Mouse (Mus musculus) MEL (cell line): ENCODE measurements around the gene Pld1. TPM values are rescaled to one million over a fixed set of nuclear protein-coding genes. Genes with fewer than 3 reads are reported as not detected.

Experiments
- DNase-seq: peaks from one replicate; pipeline ENCODE4 v3.0.0; 2011; ENCODE audit warnings: low read depth, low spot score
- H3K27ac ChIP-seq: 2 replicates; pipeline ENCODE4 v1.5.1; 2012; ENCODE audit warnings: low read depth, mild to moderate bottlenecking, control low read depth, low read length, moderate library complexity; ENCODE audit not compliant: control insufficient read depth
- H3K27me3 ChIP-seq, 2 experiments: fragments of 150-350 bp in 1 of 2; sonication (generic) in 1 of 2; 2 replicates each; pipeline ENCODE4 v1.6.1; 2012; ENCODE audit warnings: low read length in 2 of 2, mild to moderate bottlenecking in 2 of 2, improper control_type of control experiment in 1 of 2, moderate library complexity in 1 of 2; ENCODE audit not compliant: insufficient read depth in 2 of 2, control insufficient read depth in 1 of 2
- H3K36me3 ChIP-seq, 2 experiments: 2 replicates each; pipeline ENCODE4 v1.6.1; 2012 to 2014; ENCODE audit warnings: low read length in 2 of 2, improper control_type of control experiment in 1 of 2, inconsistent platforms in 1 of 2, mild to moderate bottlenecking in 1 of 2; ENCODE audit not compliant: insufficient read depth in 2 of 2, control insufficient read depth in 1 of 2
- H3K4me1 ChIP-seq, 2 experiments: fragments of 150-350 bp in 1 of 2; sonication (generic) in 1 of 2; 2 replicates each; pipeline ENCODE4 v1.6.1; 2012; ENCODE audit warnings: low read length in 2 of 2, improper control_type of control experiment in 1 of 2, mild to moderate bottlenecking in 1 of 2; ENCODE audit not compliant: insufficient read depth in 2 of 2, control insufficient read depth in 1 of 2
- H3K4me3 ChIP-seq, 2 experiments: fragments of 150-350 bp in 1 of 2; sonication (generic) in 1 of 2; 2 replicates each; pipeline ENCODE4 v1.5.1; 2012; ENCODE audit warnings: low read depth in 2 of 2, low read length in 2 of 2, mild to moderate bottlenecking in 2 of 2, moderate library complexity in 2 of 2, control low read depth in 1 of 2, improper control_type of control experiment in 1 of 2; ENCODE audit not compliant: control insufficient read depth in 1 of 2, insufficient read depth in 1 of 2
- H3K79me2 ChIP-seq: 2 replicates; pipeline ENCODE4 v1.6.1; 2012; ENCODE audit warnings: mild to moderate bottlenecking, low read length, moderate library complexity; ENCODE audit not compliant: control insufficient read depth, poor library complexity, insufficient read depth
- H3K9ac ChIP-seq: 2 replicates; pipeline ENCODE4 v1.6.1; 2012; ENCODE audit warnings: low read depth, mild to moderate bottlenecking, control low read depth, low read length, moderate library complexity; ENCODE audit not compliant: control insufficient read depth, poor library complexity, severe bottlenecking
- H3K9me3 ChIP-seq: fragments of 150-350 bp; sonication (generic); replicated peaks from 2 replicates; pipeline ENCODE4 v1.6.1; 2012; ENCODE audit warnings: mild to moderate bottlenecking, low read length, improper control_type of control experiment, moderate library complexity; ENCODE audit not compliant: insufficient read depth
- CHD1 ChIP-seq: IDR thresholded peaks from 2 replicates; pipeline ENCODE4 v1.6.1; 2012; ENCODE audit warnings: low read depth, mild to moderate bottlenecking, inconsistent platforms, low read length, improper control_type of control experiment
- CHD2 ChIP-seq: IDR thresholded peaks from 2 replicates; pipeline ENCODE4 v1.6.1; 2011; ENCODE audit warnings: low read length, improper control_type of control experiment
- CTCF ChIP-seq, 3 experiments: IDR thresholded peaks in 2 of 3; conservative IDR thresholded peaks in 1 of 3; 2 replicates each; pipeline ENCODE4 v1.5.1; 2011 to 2012; ENCODE audit warnings: low read length in 3 of 3, low read depth in 2 of 3, mild to moderate bottlenecking in 2 of 3, improper control_type of control experiment in 1 of 3, inconsistent platforms in 1 of 3, mixed read lengths in 1 of 3, moderate library complexity in 1 of 3; ENCODE audit not compliant: control insufficient read depth in 1 of 3, insufficient read depth in 1 of 3, poor library complexity in 1 of 3, severe bottlenecking in 1 of 3
- JUND ChIP-seq: IDR thresholded peaks from 2 replicates; pipeline ENCODE4 v1.6.1; 2011; ENCODE audit warnings: low read depth, mild to moderate bottlenecking, improper control_type of control experiment, low read length
- KAT2A ChIP-seq: conservative IDR thresholded peaks from 2 replicates; pipeline ENCODE4 v1.6.1; 2012; ENCODE audit warnings: low read depth, low read length, improper control_type of control experiment, inconsistent platforms
- MAX ChIP-seq: IDR thresholded peaks from 2 replicates; pipeline ENCODE4 v1.6.1; 2011; ENCODE audit warnings: low read length, improper control_type of control experiment
- MEF2A ChIP-seq: IDR thresholded peaks from 2 replicates; pipeline ENCODE4 v1.6.1; 2014; ENCODE audit warnings: low read depth, mild to moderate bottlenecking, inconsistent platforms, low read length, improper control_type of control experiment; ENCODE audit not compliant: poor library complexity, insufficient replicate concordance, severe bottlenecking; ENCODE audit errors: extremely low read depth
- MXI1 ChIP-seq: IDR thresholded peaks from 2 replicates; pipeline ENCODE4 v1.6.1; 2011; ENCODE audit warnings: mild to moderate bottlenecking, low read depth, low read length, improper control_type of control experiment
- POLR2AphosphoS5 ChIP-seq: IDR thresholded peaks from 2 replicates; pipeline ENCODE4 v1.6.1; 2012; ENCODE audit warnings: low read depth, borderline replicate concordance, mild to moderate bottlenecking, inconsistent platforms, low read length, moderate library complexity, mixed read lengths
- RAD21 ChIP-seq: IDR thresholded peaks from 2 replicates; pipeline ENCODE4 v1.6.1; 2011; ENCODE audit warnings: mild to moderate bottlenecking, low read depth, low read length, improper control_type of control experiment
- SMC3 ChIP-seq: IDR thresholded peaks from 2 replicates; pipeline ENCODE4 v1.6.1; 2011; ENCODE audit warnings: low read depth, low read length, improper control_type of control experiment
- TAL1 ChIP-seq: IDR thresholded peaks from 2 replicates; pipeline ENCODE4 v1.6.1; 2012; ENCODE audit warnings: mild to moderate bottlenecking, inconsistent platforms, low read length, moderate library complexity, mixed read lengths
- TCF12 ChIP-seq: IDR thresholded peaks from 2 replicates; pipeline ENCODE4 v1.6.1; 2014; ENCODE audit warnings: low read depth, mild to moderate bottlenecking, inconsistent platforms, low read length, improper control_type of control experiment, moderate library complexity
- USF1 ChIP-seq: IDR thresholded peaks from 2 replicates; pipeline ENCODE4 v1.6.1; 2014; ENCODE audit warnings: low read depth, mild to moderate bottlenecking, inconsistent platforms, low read length, improper control_type of control experiment, moderate library complexity
- ZC3H11A ChIP-seq: IDR thresholded peaks from 2 replicates; pipeline ENCODE4 v1.6.1; 2012; ENCODE audit warnings: low read depth, mild to moderate bottlenecking, inconsistent platforms, low read length, improper control_type of control experiment
- ZNF384 ChIP-seq: IDR thresholded peaks from 2 replicates; pipeline ENCODE4 v1.6.1; 2012; ENCODE audit warnings: low read depth, mild to moderate bottlenecking, inconsistent platforms, low read length, improper control_type of control experiment
- polyA plus RNA-seq, 2 experiments: library from polyadenylated mRNA; stranded (reverse) in 1 of 2; unstranded in 1 of 2; fragments of >175 nt in 1 of 2; fragments of >200 nt in 1 of 2; gene quantifications; 2 replicates each; pipeline versions ENCODE4 v1.2.1 to v1.2.4; 2012; ENCODE audit warnings: low replicate concordance in 2 of 2, low read depth in 1 of 2; ENCODE audit not compliant: insufficient read length in 2 of 2, insufficient read depth in 1 of 2, missing spikeins in 1 of 2
- total RNA-seq: library from RNA; depleted of rRNA; stranded (reverse); fragments of 300-350 nt; gene quantifications from 2 replicates; pipeline ENCODE4 v1.2.3, GENCODE M21; 2012

The Pld1 gene
- total and polyA plus RNA-seq, 3 experiments = 0.22 TPM; not detected in 2

- TF ChIP-seq RAD21 = peak; percentile 16
- no peak for TF ChIP-seq KAT2A
- TF ChIP-seq CTCF (IDR thresholded peaks at IDR 0.05 in 2 of 3, conservative IDR thresholded peaks at IDR 0.05 in 1 of 3; ENCODE audit: control insufficient read depth in 1 of 3, insufficient read depth in 1 of 3, low read depth in 2 of 3, low read length in 3 of 3, poor library complexity in 1 of 3, severe bottlenecking in 1 of 3) = peak; percentile 22 to 36 (median 32); a peak in 4 of 6 replicates
- no peak for TF ChIP-seq MAX
- no peak for TF ChIP-seq CHD1
- TF ChIP-seq MXI1 = no peak
- TF ChIP-seq ZNF384 = no peak
- TF ChIP-seq TAL1 = no peak
- no peak for TF ChIP-seq POLR2AphosphoS5
- peak; percentile 17; the same call in 1 of the 2 replicates for TF ChIP-seq SMC3
- no peak for TF ChIP-seq JUND
- Histone ChIP-seq H3K4me3 (no peak overlapping the region), H3K27me3 (no peaks in the 10 kb centered on the region), H3K4me1 (no peaks in the 10 kb centered on the region), H3K36me3 (no peaks in the 10 kb centered on the region), H3K9me3 (no peaks in the 10 kb centered on the region), H3K27ac (no peak overlapping the region), H3K9ac (no peak overlapping the region), H3K79me2 (no peaks in the 10 kb centered on the region)
- peak; percentile 3 for DNase-seq
These were observed 36.6 kb upstream of the Pld1 start for GRCm38 (mm10) chr3:27901846-27902245.

- TF ChIP-seq RAD21 = no peak
- TF ChIP-seq ZC3H11A = no peak
- no peak for TF ChIP-seq TCF12
- TF ChIP-seq CHD2 = no peak
- TF ChIP-seq USF1 = no peak
- no peak for TF ChIP-seq MEF2A
- no peaks in the 10 kb centered on the region for H3K36me3 ChIP-seq
- no peak overlapping the region for H3K27ac ChIP-seq
- H3K4me1 ChIP-seq = no peaks in the 10 kb centered on the region
- H3K4me3 ChIP-seq = no peak overlapping the region
- no peaks in the 10 kb centered on the region for H3K79me2 ChIP-seq
- no peak overlapping the region for H3K9ac ChIP-seq
- no peaks in the 10 kb centered on the region for H3K27me3 ChIP-seq
- H3K9me3 ChIP-seq = no peaks in the 10 kb centered on the region
- DNase-seq = no peak
These were observed 33.7 kb upstream of the Pld1 start for GRCm38 (mm10) chr3:27904659-27905330.
